Mouse (Mus musculus) heart, embryonic 11.5 days (tissue): Measurements from ENCODE around the gene Susd6. TPM values are rescaled to one million over a fixed set of nuclear protein-coding genes. Genes with fewer than 3 reads are reported as not detected.

Source experiments
- polyA plus RNA-seq: library from polyadenylated mRNA; unstranded; fragments of >200 nt; fragmentation: Nextera tagmentation; extraction: Ambion mirVana; gene quantifications from 2 replicates; pipeline ENCODE4 v1.2.1, GENCODE M21; 2014

The Susd6 gene
- polyA plus RNA-seq, 1 experiment from 2014 or later: 17.7 TPM

Other genes starting within 250 kb of the Susd6 start
- 17.9 and 24.4 TPM in 2 replicates for gene Slc39a9, start 146.6 kb upstream of the Susd6 start, polyA plus RNA-seq
- 169 and 202 TPM in 2 replicates for gene Erh, start 146.2 kb upstream of the Susd6 start, polyA plus RNA-seq
- gene Plekhd1, start 97.9 kb upstream of the Susd6 start, polyA plus RNA-seq: 0.20 and 0.67 TPM in 2 replicates
- gene Ccdc177, start 29.8 kb upstream of the Susd6 start, polyA plus RNA-seq: 0.04 TPM in 1 of 2 replicates, not detected in the other
- 215 and 316 TPM in 2 replicates for gene Srsf5, start 155.0 kb downstream of the Susd6 start, polyA plus RNA-seq
- 0.18 and 0.87 TPM in 2 replicates for gene Slc10a1, start 178.2 kb downstream of the Susd6 start, polyA plus RNA-seq
- gene Smoc1, start 236.3 kb downstream of the Susd6 start, polyA plus RNA-seq: 1.5 and 2.9 TPM in 2 replicates